Mouse (Mus musculus) splenic B cell, adult 2 months (primary cell): ENCODE measurements around the gene Smc3.

Source experiments
- DNase-seq: peaks from one replicate; pipeline ENCODE4 v3.0.0-alpha.2; 2011; ENCODE audit warnings: low read depth, low spot score
- H3K27me3 ChIP-seq: 2 replicates; pipeline ENCODE4 v1.6.1; 2012; ENCODE audit warnings: mild to moderate bottlenecking, low read length, moderate library complexity, mixed read lengths; ENCODE audit not compliant: control insufficient read depth, poor library complexity, insufficient read depth, severe bottlenecking
- H3K36me3 ChIP-seq: 2 replicates; pipeline ENCODE4 v1.6.1; 2012; ENCODE audit warnings: mild to moderate bottlenecking, low read length, moderate library complexity, mixed read lengths; ENCODE audit not compliant: control insufficient read depth, poor library complexity, insufficient read depth, severe bottlenecking

Smc3 gene

DNA sequence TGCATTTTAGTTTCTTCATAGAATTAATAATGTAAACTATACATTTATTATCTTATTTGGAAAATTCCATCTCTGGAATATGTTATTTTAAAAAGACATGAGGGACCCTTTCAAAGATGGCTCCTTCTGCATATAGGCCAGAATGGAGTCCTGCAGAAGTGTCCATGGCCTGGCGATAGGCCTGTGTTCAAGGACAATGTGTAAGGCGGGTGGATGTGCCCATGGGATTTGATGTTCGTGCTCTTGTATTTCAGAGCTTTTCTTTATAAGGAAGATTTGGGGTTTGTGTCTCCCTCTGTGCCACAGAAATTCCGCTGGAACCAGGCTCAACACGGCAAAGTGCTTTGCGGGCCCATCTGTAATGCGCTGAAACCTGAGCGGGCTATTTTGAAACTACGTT is 79.0 kb downstream of the Smc3 start:
- no peak for DNase-seq
- H3K36me3 ChIP-seq = no peaks in the 10 kb centered on the region
- H3K27me3 ChIP-seq = 0 out of 2 replicates have a peak, but pooled peaks cover 3% of the 10 kb centered on the region

GRCm38 (mm10) chr19:53679981-53680380 is 79.8 kb downstream of the Smc3 start:
- Histone ChIP-seq H3K36me3 (no peaks in the 10 kb centered on the region), H3K27me3 (0 out of 2 replicates have a peak, but pooled peaks cover 3% of the 10 kb centered on the region)
- DNase-seq = no peak

GRCm38 (mm10) chr19:53682427-53682826 is 82.2 kb downstream of the Smc3 start:
- no peaks in the 10 kb centered on the region for H3K27me3 ChIP-seq
- no peak for DNase-seq
- no peaks in the 10 kb centered on the region for H3K36me3 ChIP-seq

- DNase-seq = no peak
- no peaks in the 10 kb centered on the region for H3K36me3 ChIP-seq
These were observed 87.4 kb downstream of the Smc3 start for GRCm38 (mm10) chr19:53687592-53687991.

DNA sequence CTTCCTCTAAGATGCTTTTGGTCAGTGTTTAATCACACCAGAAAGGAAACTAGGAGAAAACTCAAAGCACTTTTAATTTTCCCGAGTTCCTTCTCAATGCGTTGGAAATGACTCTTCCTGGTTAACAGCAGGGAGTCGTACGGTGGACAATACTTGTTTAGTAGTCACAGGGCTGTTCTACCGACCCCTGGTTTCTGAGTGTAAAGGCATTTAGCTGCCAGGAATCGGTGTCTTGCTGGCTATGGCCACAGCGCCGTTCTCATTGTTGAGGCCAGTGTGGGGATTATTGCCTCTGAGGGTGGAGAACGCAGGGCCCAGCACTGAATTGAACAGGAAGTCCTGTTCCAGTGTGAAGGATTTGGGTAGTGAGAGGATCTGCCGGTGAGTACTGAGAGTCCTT is 90.6 kb downstream of the Smc3 start:
- Histone ChIP-seq H3K27me3 (no peaks in the 10 kb centered on the region), H3K36me3 (no peaks in the 10 kb centered on the region)
- no peak for DNase-seq

More at GRCm38 (mm10) chr19:53687592-53687991, 87.4 kb downstream of the Smc3 start:
- H3K27me3 ChIP-seq = no peaks in the 10 kb centered on the region

DNA sequence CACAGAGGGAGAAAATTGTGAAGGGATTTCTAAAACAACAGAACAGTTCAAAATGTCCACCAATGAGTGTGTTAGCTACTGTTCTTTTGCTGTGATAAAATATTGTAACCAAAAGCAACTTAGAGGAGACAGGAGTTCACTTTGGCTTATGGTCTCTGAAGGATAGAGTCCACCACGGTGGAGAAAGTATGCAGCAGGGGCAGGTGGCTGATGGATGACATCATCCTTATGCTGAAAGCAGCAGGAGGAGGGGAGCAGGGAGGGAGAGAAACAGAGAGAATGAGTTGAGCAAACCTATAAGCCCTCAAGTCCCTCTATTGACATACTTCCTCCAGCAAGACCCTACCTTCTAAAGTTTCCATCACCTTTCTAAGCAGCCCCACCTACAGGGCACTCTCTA is 93.8 kb downstream of the Smc3 start:
- no peaks in the 10 kb centered on the region for H3K36me3 ChIP-seq
- DNase-seq = no peak
- H3K27me3 ChIP-seq = no peaks in the 10 kb centered on the region
